Mouse (Mus musculus) kidney, postnatal 0 days (tissue): ENCODE measurements at regions not wholly inside any gene's neighbourhood (a gene's known extent, or its start where the extent isn't known, plus 50 kb on each side); places are given as distances from the start of the nearest gene placed in this dataset.
A peak's percentile ranks its signal among the peaks of the same experiment; 100 is the strongest.

ENCODE experiments used
- ATAC-seq: fragments of 200-750 bp; cut with Nextera tagmentation; replicated peaks from 2 replicates; pipeline ENCODE4 v1.8.0; 2017; ENCODE audit warnings: low read depth, moderate number of reproducible peaks, moderate TSS enrichment, moderate library complexity; ENCODE audit not compliant: low FRiP score
- DNase-seq: peaks from one replicate; pipeline ENCODE4 v3.0.0-alpha.2; 2016; ENCODE audit warnings: low spot score
- H3K27ac ChIP-seq: fragments of 300-500 bp; sonication (generic); 2 replicates; pipeline ENCODE4 v1.5.1; 2014; ENCODE audit warnings: mild to moderate bottlenecking
- H3K27me3 ChIP-seq: fragments of 300-500 bp; sonication (generic); 2 replicates; pipeline ENCODE4 v1.6.1; 2014; ENCODE audit warnings: low read length, mixed read lengths; ENCODE audit not compliant: insufficient read depth
- H3K36me3 ChIP-seq: fragments of 300-500 bp; sonication (generic); 2 replicates; pipeline ENCODE4 v1.6.1; 2014; ENCODE audit warnings: low read length, mixed read lengths; ENCODE audit not compliant: insufficient read depth
- H3K4me1 ChIP-seq: fragments of 300-500 bp; sonication (generic); replicated peaks from 2 replicates; pipeline ENCODE4 v1.6.1; 2014; ENCODE audit warnings: antibody characterized with exemption, low read length, mixed read lengths; ENCODE audit not compliant: insufficient read depth
- H3K4me2 ChIP-seq: fragments of 300-500 bp; sonication (generic); 2 replicates; pipeline ENCODE4 v1.6.1; 2014; ENCODE audit warnings: mild to moderate bottlenecking, low read length, moderate library complexity, mixed read lengths
- H3K4me3 ChIP-seq: fragments of 300-500 bp; sonication (generic); replicated peaks from 2 replicates; pipeline ENCODE4 v1.5.1; 2014; ENCODE audit warnings: low read depth, low read length
- H3K9ac ChIP-seq: fragments of 300-500 bp; sonication (generic); 2 replicates; pipeline ENCODE4 v1.6.1; 2014; ENCODE audit warnings: low read depth, low read length
- H3K9me3 ChIP-seq: fragments of 300-500 bp; sonication (generic); replicated peaks from 2 replicates; pipeline ENCODE4 v1.6.1; 2016; ENCODE audit warnings: low read length, inconsistent platforms, mixed read lengths
- CTCF ChIP-seq: IDR thresholded peaks from 2 replicates; pipeline ENCODE4 v1.5.1; 2016; ENCODE audit warnings: antibody characterized with exemption, low read depth, mild to moderate bottlenecking, moderate library complexity
- WGBS: fragments of 180-500 bp; shearing (Covaris S2); extraction: QIAGEN DNeasy Blood & Tissue Kit; methylation state at CpG from one replicate; pipeline ENCODE4 v1.1.7; 2014; 5-methylcytosine and 5-hydroxymethylcytosine counted together

DNA sequence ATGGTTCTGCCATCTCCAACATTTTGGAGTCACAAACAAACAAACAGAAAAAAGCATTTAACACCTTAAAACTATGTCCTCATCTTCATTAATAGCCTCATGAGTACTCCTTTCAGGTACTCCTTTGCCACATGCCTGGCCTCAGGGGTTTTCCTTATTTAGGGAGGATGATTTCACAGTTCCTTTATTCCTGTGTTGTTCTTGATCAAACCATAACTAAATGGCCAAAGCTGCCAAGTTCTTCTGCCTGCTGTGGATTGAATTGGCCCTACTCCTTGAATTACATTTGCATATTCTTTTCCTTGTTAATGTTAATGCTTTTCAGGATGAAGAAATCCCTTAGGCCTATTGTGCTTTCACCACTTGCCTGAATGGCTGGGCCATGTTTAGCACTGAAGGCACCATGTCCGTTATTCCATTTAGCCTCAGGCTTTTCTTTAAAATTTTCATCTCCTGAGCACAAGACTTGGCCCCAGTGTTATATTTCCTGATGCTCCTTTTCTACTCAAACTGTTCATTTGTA lies 1787.4 kb downstream of the Hace1 start:
- DNase-seq: no peak
- no peaks in the 10 kb centered on the region for H3K9me3 ChIP-seq

DNA sequence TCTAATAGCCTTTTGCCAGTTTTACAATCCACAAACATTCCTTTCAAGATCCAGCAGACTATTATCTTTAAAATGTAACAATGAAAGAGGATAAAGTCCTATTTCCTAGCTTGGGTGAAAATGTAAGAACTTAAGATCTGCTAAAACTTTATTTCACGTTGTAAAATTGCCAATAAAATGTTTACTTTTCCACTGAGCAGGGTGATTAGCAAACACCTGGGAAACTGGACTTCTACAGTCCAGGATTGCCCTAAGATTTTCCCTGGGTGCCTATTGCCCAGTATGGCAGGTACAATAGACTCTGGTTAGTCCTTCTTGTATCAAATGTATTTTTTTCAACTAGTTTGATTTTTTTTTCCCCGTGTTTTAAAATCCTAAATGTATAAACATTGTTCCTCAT lies 1789.2 kb downstream of the Hace1 start:
- 31% methylated on average over 2 of the region's 2 CpGs for WGBS

More for the DNA sequence above, 1787.4 kb downstream of the Hace1 start:
- no peaks in the 10 kb centered on the region for H3K27me3 ChIP-seq
- no peak overlapping the region for H3K9ac ChIP-seq
- WGBS: 79% methylated on average over 1 of the region's 1 CpGs
- no peaks in the 10 kb centered on the region for H3K36me3 ChIP-seq
- H3K27ac ChIP-seq: no peak overlapping the region
- no peak overlapping the region for H3K4me3 ChIP-seq
- no peaks in the 10 kb centered on the region for H3K4me1 ChIP-seq
- TF ChIP-seq CTCF: no peak
- no peak for ATAC-seq
- no peak overlapping the region for H3K4me2 ChIP-seq

DNA sequence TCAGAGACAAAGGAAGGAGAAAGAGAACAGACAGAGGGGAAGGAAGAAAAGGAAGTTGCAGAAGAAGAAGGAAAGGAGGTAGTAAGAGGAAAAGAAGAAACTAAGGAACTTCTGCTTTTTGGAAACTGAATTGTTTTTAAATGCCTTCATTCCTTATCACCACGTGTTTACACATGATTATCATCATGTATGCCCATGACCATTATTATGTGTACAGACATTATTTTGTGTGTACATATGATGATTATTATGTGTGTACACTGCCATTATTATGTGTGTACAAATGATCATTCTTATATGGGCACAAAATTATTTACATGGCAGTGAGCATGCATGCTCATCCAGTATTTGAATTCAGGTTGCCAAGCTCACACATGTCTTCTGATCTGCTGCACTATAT lies 1825.9 kb downstream of the Hace1 start:
- DNase-seq (no peak), ATAC-seq (no peak)
- H3K4me1 ChIP-seq: no peaks in the 10 kb centered on the region
- no peak overlapping the region for H3K9ac ChIP-seq
- no peak for TF ChIP-seq CTCF
- no peak overlapping the region for H3K27ac ChIP-seq
- WGBS: 64% methylated on average over 1 of the region's 1 CpGs
- no peaks in the 10 kb centered on the region for H3K9me3 ChIP-seq
- H3K27me3 ChIP-seq: no peaks in the 10 kb centered on the region
- no peak overlapping the region for H3K4me2 ChIP-seq
- H3K4me3 ChIP-seq: no peak overlapping the region
- no peaks in the 10 kb centered on the region for H3K36me3 ChIP-seq

More for the DNA sequence above, 1789.2 kb downstream of the Hace1 start:
- TF ChIP-seq CTCF: no peak
- Histone ChIP-seq H3K4me1 (no peaks in the 10 kb centered on the region), H3K27ac (no peak overlapping the region), H3K9me3 (no peaks in the 10 kb centered on the region), H3K9ac (no peak overlapping the region), H3K27me3 (no peaks in the 10 kb centered on the region), H3K36me3 (no peaks in the 10 kb centered on the region), H3K4me2 (no peak overlapping the region), H3K4me3 (no peak overlapping the region)
- ATAC-seq (no peak), DNase-seq (peak; percentile 40)

DNA sequence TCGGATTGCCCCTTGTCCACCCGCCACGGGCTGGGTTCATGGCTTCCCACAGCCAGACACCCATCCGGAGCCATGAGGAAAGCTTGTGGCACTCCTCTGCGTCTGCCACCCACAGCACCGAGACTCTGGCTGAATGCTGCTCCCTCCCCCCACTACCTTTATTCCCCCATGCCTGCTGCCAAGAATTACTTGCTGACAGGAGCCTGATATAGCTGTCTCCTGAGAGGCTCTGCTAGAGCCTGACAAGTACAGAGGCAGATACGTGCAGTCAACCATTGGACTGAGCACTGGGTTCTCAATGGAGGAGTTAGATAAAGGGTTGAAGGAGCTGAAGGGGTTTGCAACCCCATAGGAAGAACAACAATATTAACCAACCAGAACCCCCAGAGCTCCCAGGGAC lies 1848.9 kb downstream of the Hace1 start:
- Histone ChIP-seq H3K9ac (no peak overlapping the region), H3K27me3 (no peaks in the 10 kb centered on the region), H3K4me2 (no peak overlapping the region), H3K9me3 (no peaks in the 10 kb centered on the region), H3K36me3 (no peaks in the 10 kb centered on the region), H3K4me1 (no peaks in the 10 kb centered on the region), H3K4me3 (no peak overlapping the region), H3K27ac (no peak overlapping the region)
- WGBS: 60% methylated on average over 7 of the region's 7 CpGs
- no peak for ATAC-seq
- no peak for DNase-seq
- TF ChIP-seq CTCF: no peak
